Mouse (Mus musculus): ENCODE results near the gene Ttc7.

Ttc7 gene

GRCm38 (mm10) chr17:87367640-87368039 lies 85.0 kb downstream of the Ttc7 start:
- DNase-seq (ENCODE audit: low read depth): no peak

- no peak for DNase-seq (ENCODE audit: low read depth)
Measured at GRCm38 (mm10) chr17:87368481-87368880, 85.8 kb downstream of the Ttc7 start.

GRCm38 (mm10) chr17:87369270-87369759 lies 86.6 kb downstream of the Ttc7 start:
- DNase-seq (ENCODE audit: low read depth): no peak

- DNase-seq (ENCODE audit: low read depth): no peak
Measured at GRCm38 (mm10) chr17:87372189-87372588, 89.5 kb downstream of the Ttc7 start.

- no peak for DNase-seq (ENCODE audit: low read depth)
Measured at GRCm38 (mm10) chr17:87373327-87373726, 90.6 kb downstream of the Ttc7 start.

- DNase-seq (ENCODE audit: low read depth): no peak
Measured at GRCm38 (mm10) chr17:87375941-87376511, 93.3 kb downstream of the Ttc7 start.

GRCm38 (mm10) chr17:87376831-87377471 lies 94.3 kb downstream of the Ttc7 start:
- DNase-seq (ENCODE audit: low read depth): no peak

GRCm38 (mm10) chr17:87377536-87377935 lies 94.8 kb downstream of the Ttc7 start:
- no peak for DNase-seq (ENCODE audit: low read depth)

GRCm38 (mm10) chr17:87378354-87379159 lies 95.9 kb downstream of the Ttc7 start:
- no peak for DNase-seq (ENCODE audit: low read depth)

GRCm38 (mm10) chr17:87379160-87379624 lies 96.5 kb downstream of the Ttc7 start:
- DNase-seq (ENCODE audit: low read depth): no peak

- no peak for DNase-seq (ENCODE audit: low read depth)
Measured at GRCm38 (mm10) chr17:87379821-87380220, 97.1 kb downstream of the Ttc7 start.

- DNase-seq (ENCODE audit: low read depth): no peak
Measured at GRCm38 (mm10) chr17:87380681-87381080, 98.0 kb downstream of the Ttc7 start.

- no peak for DNase-seq (ENCODE audit: low read depth)
Measured at GRCm38 (mm10) chr17:87385835-87386234, 103.1 kb downstream of the Ttc7 start.

GRCm38 (mm10) chr17:87387068-87387467 lies 104.4 kb downstream of the Ttc7 start:
- DNase-seq (ENCODE audit: low read depth): no peak

- DNase-seq (ENCODE audit: low read depth): no peak
Measured at GRCm38 (mm10) chr17:87391242-87391641, 108.6 kb downstream of the Ttc7 start.

GRCm38 (mm10) chr17:87397088-87397487 lies 114.4 kb downstream of the Ttc7 start:
- DNase-seq (ENCODE audit: low read depth): no peak

- DNase-seq (ENCODE audit: low read depth): no peak
Measured at GRCm38 (mm10) chr17:87402444-87402843, 119.8 kb downstream of the Ttc7 start.

- DNase-seq (ENCODE audit: low read depth): no peak
Measured at GRCm38 (mm10) chr17:87403462-87403861, 120.8 kb downstream of the Ttc7 start.

- DNase-seq (ENCODE audit: low read depth): no peak
Measured at GRCm38 (mm10) chr17:87405576-87405975, 122.9 kb downstream of the Ttc7 start.

- no peak for DNase-seq (ENCODE audit: low read depth)
Measured at GRCm38 (mm10) chr17:87406646-87407045, 124.0 kb downstream of the Ttc7 start.

GRCm38 (mm10) chr17:87418082-87418481 lies 135.4 kb downstream of the Ttc7 start:
- DNase-seq (ENCODE audit: low read depth): no peak

GRCm38 (mm10) chr17:87427511-87427910 lies 144.8 kb downstream of the Ttc7 start, which contains the start of gene Stpg4:
Gene Stpg4, minus strand, starts transcription at chr17:87427741.
- no peak for DNase-seq (ENCODE audit: low read depth)

- DNase-seq (ENCODE audit: low read depth): no peak
Measured at GRCm38 (mm10) chr17:87429431-87429830, 146.7 kb downstream of the Ttc7 start.
